Mouse (Mus musculus) Patski (cell line): Measurements from ENCODE around the gene Galc. TPM values are rescaled to one million over a fixed set of nuclear protein-coding genes. Genes with fewer than 3 reads are reported as not detected.

Experiments
- ATAC-seq: fragments of 100-300 bp; one replicate; pipeline ENCODE4 v1.8.0; 2021
- CTCF ChIA-PET: fragments of 350-600 bp; sonication (Branson Sonifier 250); formaldehyde crosslinking; loops from one replicate; lab custom pipeline; 2022; ENCODE audit warnings: inconsistent platforms; lab: Charles Lee
- POLR2A ChIA-PET: fragments of 350-600 bp; sonication (Branson Sonifier 250); formaldehyde crosslinking; loops from one replicate; lab custom pipeline; 2022; ENCODE audit warnings: antibody characterized with exemption, inconsistent platforms; lab: Charles Lee
- DNase-seq: peaks from one replicate; pipeline ENCODE4 v3.0.0-alpha.2; 2011; ENCODE audit warnings: low read depth, low spot score
- H3K27me3 ChIP-seq: fragments of 371-371 bp; one replicate; pipeline ENCODE4 v1.5.1; 2021
- CTCF ChIP-seq: fragments of 100-300 bp; IDR thresholded peaks from one replicate; pipeline ENCODE4 v1.5.1; 2021
- in situ Hi-C: fragments of 300-500 bp; cut with MboI; formaldehyde crosslinking; loops from 3 replicates; pipeline ENCODE4 v1.11.1; 2018; ENCODE audit warnings: low pct_unique_long_range_greater_than_20kb, mixed read lengths
- polyA plus RNA-seq: library from polyadenylated mRNA; unstranded; gene quantifications from one replicate; pipeline ENCODE4 v1.2.3, GENCODE M21; 2021

The Galc gene
- polyA plus RNA-seq, 1 experiment from 2014 or later = 60.4 TPM

- no peaks in the 10 kb centered on the region for H3K27me3 ChIP-seq
- TF ChIP-seq CTCF = no peak
- no peak for ATAC-seq
- ChIA-PET CTCF (interaction anchor here (1.3 to 3.8 kb wide), 4 partner anchors 11 to 47 kb away, joined by 3 to 14 read pairs (median 4); no protein-coding TSS in a partner anchor), POLR2A (no interaction called here)
- in situ Hi-C loops = loop anchor here (10.0 kb wide), 1 partner anchor 131 kb away; no protein-coding TSS in a partner anchor
- DNase-seq = no peak
Measured at GRCm38 (mm10) chr12:98214191-98214590, 45.1 kb downstream of the Galc start.

GRCm38 (mm10) chr12:98213791-98214190, 45.5 kb downstream of the Galc start:
- ChIA-PET CTCF (interaction anchor here (0.7 to 3.8 kb wide), 4 partner anchors 12 to 47 kb away, joined by 3 to 14 read pairs (median 4); no protein-coding TSS in a partner anchor), POLR2A (no interaction called here)
- in situ Hi-C loops = loop anchor here (10.0 kb wide), 1 partner anchor 131 kb away; no protein-coding TSS in a partner anchor
- no peaks in the 10 kb centered on the region for H3K27me3 ChIP-seq
- ATAC-seq = no peak
- no peak for DNase-seq
- TF ChIP-seq CTCF = no peak

- ATAC-seq = no peak
- TF ChIP-seq CTCF = no peak
- in situ Hi-C loops = loop anchor here (10.0 kb wide), 1 partner anchor 131 kb away; no protein-coding TSS in a partner anchor
- no peaks in the 10 kb centered on the region for H3K27me3 ChIP-seq
- no peak for DNase-seq
- CTCF ChIA-PET = interaction anchor here (0.7 to 3.8 kb wide), 5 partner anchors 12 to 69 kb away, joined by 3 to 14 read pairs (median 4); no protein-coding TSS in a partner anchor
- POLR2A ChIA-PET = no interaction called here
Measured at GRCm38 (mm10) chr12:98213332-98213731, 45.9 kb downstream of the Galc start.

- peak; percentile 76 for TF ChIP-seq CTCF
- CTCF ChIA-PET = interaction anchor here (0.7 to 3.8 kb wide), 5 partner anchors 13 to 70 kb away, joined by 3 to 14 read pairs (median 4); no protein-coding TSS in a partner anchor
- peak; percentile 65 for ATAC-seq
- POLR2A ChIA-PET = no interaction called here
- no peaks in the 10 kb centered on the region for H3K27me3 ChIP-seq
- in situ Hi-C loops = loop anchor here (10.0 kb wide), 1 partner anchor 132 kb away; no protein-coding TSS in a partner anchor
- no peak for DNase-seq
Measured at GRCm38 (mm10) chr12:98212457-98213175, 46.6 kb downstream of the Galc start.

- ATAC-seq = no peak
- ChIA-PET CTCF (interaction anchor here (1.6 kb wide), 1 partner anchor 70 kb away, joined by 3 read pairs; no protein-coding TSS in a partner anchor), POLR2A (no interaction called here)
- H3K27me3 ChIP-seq = no peaks in the 10 kb centered on the region
- TF ChIP-seq CTCF = no peak
- in situ Hi-C loops = loop anchor here (10.0 kb wide), 1 partner anchor 134 kb away; no protein-coding TSS in a partner anchor
- no peak for DNase-seq
Measured at GRCm38 (mm10) chr12:98210495-98210894, 48.8 kb downstream of the Galc start.

GRCm38 (mm10) chr12:98208104-98208503, 51.2 kb downstream of the Galc start:
- POLR2A ChIA-PET = no interaction called here

GRCm38 (mm10) chr12:98205450-98206051, 53.7 kb downstream of the Galc start:
- CTCF ChIA-PET = no interaction called here
- ATAC-seq = no peak
- no peak for TF ChIP-seq CTCF
- H3K27me3 ChIP-seq = no peaks in the 10 kb centered on the region
- POLR2A ChIA-PET = no interaction called here
- in situ Hi-C loops = loop anchor here (10.0 kb wide), 1 partner anchor 239 kb away; no protein-coding TSS in a partner anchor
- no peak for DNase-seq

More at GRCm38 (mm10) chr12:98208104-98208503, 51.2 kb downstream of the Galc start:
- no peak for DNase-seq
- H3K27me3 ChIP-seq = no peaks in the 10 kb centered on the region
- TF ChIP-seq CTCF = no peak
- in situ Hi-C loops = loop anchor here (10.0 kb wide), 1 partner anchor 237 kb away; no protein-coding TSS in a partner anchor
- CTCF ChIA-PET = no interaction called here
- ATAC-seq = no peak

- H3K27me3 ChIP-seq = peaks cover 6% of the 10 kb centered on the region
- ATAC-seq (no peak), DNase-seq (no peak)
- CTCF ChIA-PET = no interaction called here
- TF ChIP-seq CTCF = no peak
- in situ Hi-C loops = loop anchor here (25.0 kb wide), 1 partner anchor 1060 kb away; no protein-coding TSS in a partner anchor
- POLR2A ChIA-PET = no interaction called here
Measured at GRCm38 (mm10) chr12:98197401-98197800, 61.9 kb downstream of the Galc start.

- CTCF ChIA-PET = no interaction called here
- POLR2A ChIA-PET = no interaction called here
- DNase-seq (no peak), ATAC-seq (no peak)
- in situ Hi-C loops = loop anchor here (25.0 kb wide), 1 partner anchor 1053 kb away; no protein-coding TSS in a partner anchor
- H3K27me3 ChIP-seq = peaks cover 17% of the 10 kb centered on the region
- no peak for TF ChIP-seq CTCF
Measured at GRCm38 (mm10) chr12:98190201-98190600, 69.1 kb downstream of the Galc start.

- TF ChIP-seq CTCF = no peak
- no peak for DNase-seq
- in situ Hi-C loops = loop anchor here (25.0 kb wide), 1 partner anchor 1052 kb away; no protein-coding TSS in a partner anchor
- ChIA-PET POLR2A (no interaction called here), CTCF (no interaction called here)
- ATAC-seq = no peak
- peaks cover 17% of the 10 kb centered on the region for H3K27me3 ChIP-seq
Measured at GRCm38 (mm10) chr12:98189096-98189495, 70.2 kb downstream of the Galc start.
